Mouse (Mus musculus): Measurements from ENCODE around the gene Vmn1r64. TPM values are rescaled to one million over a fixed set of nuclear protein-coding genes. Genes with fewer than 3 reads are reported as not detected.
"Not testable (repeated sequence)": the region's sequence is repeated elsewhere in the genome, so short reads cannot be mapped to it uniquely, and the experiment has no call there.

The Vmn1r64 gene
- not detected in 2 replicates for polyA plus RNA-seq (2016; fragmentation: Nextera tagmentation; extraction: Ambion mirVana)

DNA sequence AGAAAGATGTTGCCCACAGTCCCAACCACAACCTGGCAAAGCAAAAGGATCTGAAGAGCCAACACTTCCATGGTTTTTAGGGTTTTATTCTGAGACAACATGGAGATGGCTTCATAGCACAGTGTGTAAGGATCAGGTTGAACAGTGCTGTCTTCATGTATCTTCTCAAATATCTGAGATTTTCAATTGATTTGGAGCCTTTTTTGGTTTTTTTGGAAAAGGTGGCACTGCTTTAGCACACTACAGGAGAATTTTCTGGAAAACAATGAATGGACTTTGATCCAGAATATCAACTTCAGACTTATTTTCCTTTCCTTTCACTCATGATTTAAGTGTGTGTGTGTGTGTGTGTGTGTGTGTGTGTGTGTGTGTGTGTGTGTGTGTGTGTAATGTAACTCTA is at the start of gene Vmn1r64:
Gene Vmn1r64, minus strand, starts transcription at position 101 of the 400 bp plus-strand sequence.
- Histone ChIP-seq H3K36me3 (no peaks in the 10 kb centered on the region), H3K27me3 (ENCODE audit: insufficient read depth, poor library complexity, severe bottlenecking) (no peaks in the 10 kb centered on the region), H3K4me3 (no peak within 1 kb of the TSS), H3K4me1 (replicated peaks) (no peaks in the 10 kb centered on the region), H3K27ac (no peak within 1 kb of the TSS), H3K9me3 (peaks cover 63% of the 10 kb centered on the region)
- DNase-seq (ENCODE audit: low spot score): no peak

DNA sequence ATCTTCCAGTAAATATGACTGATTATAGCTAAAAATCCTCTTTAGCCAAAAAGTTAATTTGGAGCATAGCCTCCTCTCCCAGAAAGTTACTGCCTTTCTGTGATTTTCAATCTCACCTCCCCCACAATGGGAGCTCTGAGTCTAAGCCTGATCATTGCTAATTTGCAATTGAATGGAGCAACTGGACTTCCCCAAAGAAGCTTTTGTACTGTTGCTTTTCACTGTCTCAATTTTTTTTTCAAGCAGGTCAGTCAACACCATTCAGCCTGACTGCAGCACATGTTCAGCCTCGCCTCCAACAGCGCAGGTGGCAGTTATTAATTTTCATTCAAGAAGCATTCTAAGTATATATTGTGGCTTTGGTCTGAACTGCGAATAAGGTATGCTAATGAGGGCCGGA is 14.9 kb upstream of the Vmn1r64 start:
- Histone ChIP-seq H3K27me3 (ENCODE audit: insufficient read depth, poor library complexity, severe bottlenecking) (no peaks in the 10 kb centered on the region), H3K4me1 (replicated peaks) (no peaks in the 10 kb centered on the region), H3K9me3 (peaks cover 73% of the 10 kb centered on the region), H3K27ac (no peak overlapping the region), H3K4me3 (no peak overlapping the region), H3K36me3 (no peaks in the 10 kb centered on the region)
- 85% methylated on average over 4 of the region's 4 CpGs for WGBS
- no peak for DNase-seq (ENCODE audit: low spot score)

DNA sequence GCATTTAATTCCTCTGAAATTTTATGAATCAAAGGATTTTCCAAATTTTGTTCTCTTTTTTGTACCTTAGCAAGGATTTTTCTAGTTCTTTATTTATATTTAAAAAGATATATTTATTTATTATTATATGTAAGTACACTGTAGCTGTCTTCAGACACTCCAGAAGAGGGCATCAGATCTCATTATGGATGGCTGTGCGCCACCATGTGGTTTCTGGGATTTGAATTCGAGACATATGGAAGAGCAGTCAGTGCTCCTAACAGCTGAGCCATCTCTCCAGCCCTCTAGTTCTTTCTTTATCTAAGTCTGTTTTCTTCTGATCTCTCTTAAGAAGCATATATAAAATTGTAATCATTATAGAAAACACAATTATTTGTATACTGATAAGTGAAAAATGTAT is 12.9 kb upstream of the Vmn1r64 start:
- 78% methylated on average over 2 of the region's 2 CpGs for WGBS
- DNase-seq (ENCODE audit: low spot score); H3K27me3 ChIP-seq (ENCODE audit: insufficient read depth, poor library complexity, severe bottlenecking); H3K36me3 ChIP-seq; H3K27ac ChIP-seq; H3K4me1 ChIP-seq (replicated peaks); H3K4me3 ChIP-seq: not testable (repeated sequence)
- H3K9me3 ChIP-seq: peaks cover 72% of the 10 kb centered on the region

Other genes with a start within 250 kb of the Vmn1r64 start
- not detected in 2 replicates for gene Vmn1r62, start 210.9 kb downstream of the Vmn1r64 start, polyA plus RNA-seq (2016; fragmentation: Nextera tagmentation; extraction: Ambion mirVana)
- not detected in 2 replicates for gene Vmn1r63, start 79.1 kb downstream of the Vmn1r64 start, polyA plus RNA-seq (2016; fragmentation: Nextera tagmentation; extraction: Ambion mirVana)
- not detected in 2 replicates for gene Vmn1r65, start 126.5 kb upstream of the Vmn1r64 start, polyA plus RNA-seq (2016; fragmentation: Nextera tagmentation; extraction: Ambion mirVana)
- gene Nlrp4c, start 160.6 kb upstream of the Vmn1r64 start, polyA plus RNA-seq (2016; fragmentation: Nextera tagmentation; extraction: Ambion mirVana): not detected in 2 replicates